Mouse (Mus musculus) embryonic facial prominence, embryonic 14.5 days (tissue): Measurements from ENCODE around the gene Slbp. TPM values are rescaled to one million over a fixed set of nuclear protein-coding genes. Genes with fewer than 3 reads are reported as not detected.

ENCODE experiments used
- ATAC-seq: fragments of 200-750 bp; cut with Nextera tagmentation; 2 replicates; pipeline ENCODE4 v1.8.0; 2017; ENCODE audit warnings: low read depth, moderate number of reproducible peaks, moderate TSS enrichment
- DNase-seq: peaks from one replicate; pipeline ENCODE4 v3.0.0-alpha.2; 2015; ENCODE audit warnings: low spot score
- H3K27ac ChIP-seq: fragments of 300-500 bp; sonication (generic); replicated peaks from 2 replicates; pipeline ENCODE4 v1.5.1; 2014; ENCODE audit warnings: low read depth, mild to moderate bottlenecking, low read length, moderate library complexity
- H3K27me3 ChIP-seq: fragments of 300-500 bp; sonication (generic); replicated peaks from 2 replicates; pipeline ENCODE4 v1.6.1; 2014; ENCODE audit warnings: low read length; ENCODE audit not compliant: control insufficient read depth, insufficient read depth
- H3K36me3 ChIP-seq: fragments of 300-500 bp; sonication (generic); 2 replicates; pipeline ENCODE4 v1.6.1; 2014; ENCODE audit warnings: low read length, mixed read lengths; ENCODE audit not compliant: control insufficient read depth, insufficient read depth
- H3K4me1 ChIP-seq: fragments of 300-500 bp; sonication (generic); 2 replicates; pipeline ENCODE4 v1.6.1; 2014; ENCODE audit warnings: antibody characterized with exemption, low read length; ENCODE audit not compliant: control insufficient read depth, insufficient read depth
- H3K4me2 ChIP-seq: fragments of 300-500 bp; sonication (generic); 2 replicates; pipeline ENCODE4 v1.6.1; 2014; ENCODE audit warnings: low read depth, mild to moderate bottlenecking, low read length, moderate library complexity, mixed read lengths
- H3K4me3 ChIP-seq: fragments of 300-500 bp; sonication (generic); 2 replicates; pipeline ENCODE4 v1.5.1; 2014; ENCODE audit warnings: low read depth, mild to moderate bottlenecking, low read length
- H3K9ac ChIP-seq: fragments of 300-500 bp; sonication (generic); 2 replicates; pipeline ENCODE4 v1.6.1; 2014; ENCODE audit warnings: low read depth, mild to moderate bottlenecking, low read length, moderate library complexity, mixed read lengths
- H3K9me3 ChIP-seq: fragments of 300-500 bp; sonication (generic); 2 replicates; pipeline ENCODE4 v1.6.1; 2016; ENCODE audit warnings: low read length; ENCODE audit not compliant: control insufficient read depth
- WGBS: fragments of 180-500 bp; shearing (Covaris S2); extraction: QIAGEN DNeasy Blood & Tissue Kit; methylation state at CpG from one replicate; pipeline ENCODE4 v1.1.7; 2014; 5-methylcytosine and 5-hydroxymethylcytosine counted together
- polyA plus RNA-seq: library from polyadenylated mRNA; unstranded; fragments of >200 nt; fragmentation: Nextera tagmentation; extraction: Ambion mirVana; gene quantifications from 2 replicates; pipeline ENCODE4 v1.2.1, GENCODE M21; 2014

Slbp gene
- polyA plus RNA-seq, 1 experiment from 2014 or later, result 188 TPM

DNA sequence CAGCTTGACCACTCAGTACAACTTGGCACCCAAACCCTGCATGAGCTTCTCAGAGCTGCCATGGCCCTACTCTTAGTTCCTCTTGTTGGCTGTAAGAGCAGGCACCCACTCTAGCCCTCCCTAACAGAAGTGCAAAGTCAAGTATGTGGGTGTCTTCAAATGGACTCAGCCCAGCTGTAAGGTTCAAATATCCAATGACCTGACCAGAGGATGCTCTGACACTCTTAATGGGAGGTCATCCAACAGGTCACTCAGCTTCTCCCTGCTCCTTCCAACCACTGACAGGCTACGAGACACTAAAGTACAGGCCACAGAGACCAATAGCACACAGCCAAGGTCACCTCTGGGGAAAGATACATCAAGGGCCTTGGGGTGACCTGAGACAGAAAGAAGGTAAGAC lies 43.1 kb downstream of the Slbp start:
- Histone ChIP-seq H3K27ac (no peak overlapping the region), H3K4me1 (no peaks in the 10 kb centered on the region), H3K9me3 (no peaks in the 10 kb centered on the region), H3K4me3 (no peak overlapping the region), H3K36me3 (peaks cover 82% of the 10 kb centered on the region), H3K9ac (no peak overlapping the region), H3K4me2 (no peak overlapping the region), H3K27me3 (no peaks in the 10 kb centered on the region)
- WGBS, result 82% methylated on average over 1 of the region's 1 CpGs
- DNase-seq, result no peak
- ATAC-seq, result no peak

DNA sequence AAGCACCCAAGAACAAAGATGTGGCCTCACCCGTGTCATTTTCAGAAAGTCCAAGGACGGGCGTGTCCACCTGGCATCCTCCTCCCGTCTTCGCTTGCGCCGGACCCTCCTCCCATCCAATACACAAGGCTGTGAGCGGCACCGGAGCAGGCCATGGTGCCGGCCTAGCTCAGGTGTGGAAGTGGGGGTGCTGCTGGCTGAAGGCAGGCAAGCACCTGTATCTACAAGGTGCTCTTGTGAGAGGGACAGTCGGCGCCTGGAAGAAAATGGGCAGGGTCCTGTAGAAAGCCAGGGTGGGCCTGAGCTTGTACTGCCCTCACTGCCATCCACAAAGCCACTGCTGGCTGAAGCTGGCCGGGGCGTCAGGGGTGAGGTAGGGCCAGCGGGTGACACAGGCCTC lies 44.9 kb downstream of the Slbp start:
- ATAC-seq, result no peak
- WGBS, result 90% methylated on average over 15 of the region's 15 CpGs
- Histone ChIP-seq H3K36me3 (peaks cover 78% of the 10 kb centered on the region), H3K4me3 (no peak overlapping the region), H3K27ac (no peak overlapping the region), H3K27me3 (no peaks in the 10 kb centered on the region), H3K9me3 (no peaks in the 10 kb centered on the region), H3K4me1 (no peaks in the 10 kb centered on the region), H3K9ac (no peak overlapping the region), H3K4me2 (no peak overlapping the region)
- DNase-seq, result no peak

DNA sequence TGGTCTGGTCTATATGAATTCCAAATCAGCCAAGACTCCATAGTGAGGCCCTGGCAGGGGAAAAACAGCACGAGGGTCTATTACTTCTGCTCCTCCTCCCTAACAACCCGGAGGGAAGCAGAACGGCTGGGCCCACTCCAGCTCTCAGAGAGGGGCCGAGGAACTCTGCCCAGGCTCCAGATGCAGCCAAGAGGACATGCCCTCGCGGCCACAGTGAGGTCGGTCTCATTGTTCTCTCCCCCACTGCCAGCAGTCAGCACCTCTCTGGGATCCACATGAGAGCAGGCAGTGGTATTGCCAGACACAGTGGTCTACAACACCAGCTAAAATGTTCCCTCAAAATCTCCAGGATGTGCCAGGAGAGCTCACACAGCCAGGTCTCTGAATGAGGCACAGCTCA lies 45.7 kb downstream of the Slbp start:
- no peak for ATAC-seq

DNA sequence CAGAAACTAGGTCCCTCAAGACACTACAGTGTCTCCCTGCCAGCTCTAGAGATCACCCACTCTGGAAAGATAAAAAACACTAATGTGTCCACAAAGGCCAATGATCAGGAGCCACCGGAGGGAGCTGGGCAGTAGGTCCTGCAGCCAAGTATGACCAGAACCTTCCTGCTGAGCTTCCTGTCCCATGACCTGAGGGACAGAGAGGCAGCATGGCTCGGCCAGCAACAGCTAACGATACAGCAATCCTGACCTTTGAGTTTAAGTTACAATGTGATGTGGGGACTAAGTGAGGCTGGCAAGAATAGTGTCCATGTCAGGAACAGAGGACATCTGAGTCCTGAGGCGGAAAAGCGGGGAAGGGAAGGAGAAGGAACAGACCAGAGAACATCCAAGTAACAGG lies 47.1 kb downstream of the Slbp start:
- ATAC-seq, result no peak
- Histone ChIP-seq H3K9ac (no peak overlapping the region), H3K27ac (no peak overlapping the region), H3K4me2 (no peak overlapping the region), H3K36me3 (peaks cover 71% of the 10 kb centered on the region), H3K9me3 (no peaks in the 10 kb centered on the region), H3K4me3 (no peak overlapping the region), H3K4me1 (no peaks in the 10 kb centered on the region), H3K27me3 (no peaks in the 10 kb centered on the region)
- DNase-seq, result no peak
- WGBS, result 88% methylated on average over 5 of the region's 5 CpGs

More for the DNA sequence above, 45.7 kb downstream of the Slbp start:
- H3K27me3 ChIP-seq, result no peaks in the 10 kb centered on the region
- no peak overlapping the region for H3K9ac ChIP-seq
- no peaks in the 10 kb centered on the region for H3K9me3 ChIP-seq
- no peaks in the 10 kb centered on the region for H3K4me1 ChIP-seq
- no peak overlapping the region for H3K4me2 ChIP-seq
- WGBS, result 81% methylated on average over 7 of the region's 7 CpGs
- peaks cover 74% of the 10 kb centered on the region for H3K36me3 ChIP-seq
- no peak overlapping the region for H3K4me3 ChIP-seq
- no peak overlapping the region for H3K27ac ChIP-seq
- DNase-seq, result no peak

DNA sequence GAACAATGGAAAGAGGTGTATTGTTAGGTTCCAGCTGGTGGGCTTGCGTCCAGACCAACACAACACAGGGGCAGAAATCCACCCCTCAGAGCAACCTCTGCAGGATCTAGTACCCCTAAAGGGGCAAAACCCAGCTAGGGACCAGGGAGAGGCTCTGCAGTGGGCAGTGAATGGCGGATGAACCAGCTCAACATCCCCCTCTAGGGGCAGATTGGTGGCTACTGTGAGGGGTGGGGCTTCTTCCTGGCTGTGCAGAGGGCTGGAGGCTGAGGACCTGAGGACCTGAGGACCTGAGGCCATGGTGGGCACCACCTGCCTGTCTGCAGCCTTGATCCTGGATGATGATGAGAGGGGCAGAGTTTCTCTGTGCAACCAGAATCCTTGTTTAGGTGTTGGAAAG lies 58.8 kb downstream of the Slbp start:
- Histone ChIP-seq H3K9ac (no peak overlapping the region), H3K36me3 (no peaks in the 10 kb centered on the region), H3K4me3 (no peak overlapping the region), H3K4me2 (no peak overlapping the region), H3K27me3 (no peaks in the 10 kb centered on the region), H3K4me1 (no peaks in the 10 kb centered on the region), H3K9me3 (no peaks in the 10 kb centered on the region), H3K27ac (no peak overlapping the region)
- 53% methylated on average over 2 of the region's 2 CpGs for WGBS
- ATAC-seq (no peak), DNase-seq (no peak)

DNA sequence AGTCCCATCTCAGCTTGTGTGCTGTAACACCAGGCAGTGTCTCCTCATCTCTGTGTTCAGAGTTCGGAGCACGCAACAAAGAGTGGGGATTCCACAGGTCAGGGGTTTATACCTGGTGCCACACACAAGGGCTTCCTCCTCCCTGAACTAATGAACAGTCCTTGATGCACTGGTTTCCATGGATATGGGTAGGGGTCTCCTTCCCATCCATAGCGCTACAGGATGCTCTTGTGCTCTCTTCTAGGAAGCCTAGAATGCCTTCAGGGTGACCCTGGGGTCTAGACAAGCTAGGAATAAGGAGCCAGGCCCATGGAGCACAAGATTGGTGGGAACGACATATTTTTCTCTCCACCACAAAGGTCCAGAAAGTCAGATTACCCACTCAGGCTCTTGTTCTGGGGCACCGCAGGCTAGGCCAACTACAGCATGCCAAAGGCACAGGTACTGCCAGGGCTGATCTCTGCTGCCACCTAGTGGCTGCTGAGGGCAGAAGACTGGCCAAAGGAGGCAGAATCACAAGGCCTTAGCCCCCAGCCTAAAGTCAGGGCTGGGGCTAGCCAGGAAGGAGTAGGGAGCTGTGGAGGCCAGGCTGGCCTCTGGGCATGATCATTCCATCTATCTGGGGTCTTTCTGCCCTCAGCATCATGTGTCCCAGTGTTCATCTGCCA lies 63.0 kb downstream of the Slbp start:
- ATAC-seq (peak; percentile 79), DNase-seq (peak; percentile 76)
- WGBS, result 68% methylated on average over 5 of the region's 5 CpGs
- Histone ChIP-seq H3K4me3 (no peak overlapping the region), H3K4me2 (no peak overlapping the region), H3K9me3 (no peaks in the 10 kb centered on the region), H3K27ac (no peak overlapping the region), H3K4me1 (no peaks in the 10 kb centered on the region), H3K9ac (no peak overlapping the region), H3K36me3 (no peaks in the 10 kb centered on the region), H3K27me3 (no peaks in the 10 kb centered on the region)

DNA sequence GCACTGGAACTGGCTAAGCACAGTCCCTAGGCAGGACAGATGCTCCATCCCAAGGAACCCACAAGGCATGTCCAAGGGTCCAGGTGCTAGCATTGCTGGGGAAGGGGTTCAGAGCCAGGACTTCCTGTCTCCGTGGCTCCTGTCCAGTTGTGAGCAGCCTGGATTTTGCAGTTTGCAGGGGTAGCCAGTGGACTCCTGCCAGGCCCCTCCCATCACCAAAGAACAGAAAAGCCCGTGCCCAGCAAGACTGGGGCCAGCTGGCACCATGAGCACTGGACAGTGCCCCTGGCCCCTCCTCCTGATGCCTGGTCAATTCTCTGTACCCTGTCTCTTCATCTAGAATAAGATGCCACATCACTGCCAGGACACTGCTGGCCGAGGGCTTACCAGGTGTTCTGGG lies 64.3 kb downstream of the Slbp start:
- Histone ChIP-seq H3K4me3 (no peak overlapping the region), H3K9me3 (no peaks in the 10 kb centered on the region), H3K27me3 (no peaks in the 10 kb centered on the region), H3K27ac (no peak overlapping the region), H3K9ac (no peak overlapping the region), H3K4me2 (no peak overlapping the region), H3K4me1 (no peaks in the 10 kb centered on the region), H3K36me3 (no peaks in the 10 kb centered on the region)
- DNase-seq (no peak), ATAC-seq (no peak)
- 81% methylated on average over 3 of the region's 3 CpGs for WGBS

DNA sequence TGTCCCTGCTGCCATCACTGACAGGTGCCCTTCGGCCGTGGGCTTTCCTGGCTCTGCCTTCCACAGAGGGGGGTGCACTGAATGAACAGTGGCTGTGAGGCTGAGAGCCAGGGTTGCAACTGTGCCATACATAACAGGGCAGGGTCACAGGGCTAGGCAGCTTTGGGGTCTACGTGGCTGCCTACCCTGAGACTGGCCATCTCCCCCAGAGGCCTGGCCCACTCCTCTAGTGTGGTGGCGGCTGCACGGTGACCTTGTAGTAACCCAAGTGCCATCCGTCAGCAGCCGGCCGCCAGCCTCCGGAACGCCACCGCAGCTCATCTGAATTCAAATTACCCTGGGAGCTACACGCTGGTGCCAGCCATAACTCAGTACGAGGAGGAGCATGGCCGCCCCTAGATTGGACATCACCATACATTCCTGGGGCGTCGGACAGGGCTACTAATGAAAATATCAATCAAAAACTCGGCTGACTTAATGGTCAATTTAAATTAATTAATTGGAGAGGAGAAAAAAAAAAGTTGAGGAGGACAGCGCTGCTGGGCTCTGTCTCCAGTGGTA lies 64.8 kb downstream of the Slbp start:
- WGBS, result 80% methylated on average over 16 of the region's 18 CpGs
- no peaks in the 10 kb centered on the region for H3K36me3 ChIP-seq
- ATAC-seq (no peak), DNase-seq (no peak)
- no peaks in the 10 kb centered on the region for H3K27me3 ChIP-seq
- no peaks in the 10 kb centered on the region for H3K9me3 ChIP-seq
- no peaks in the 10 kb centered on the region for H3K4me1 ChIP-seq
- no peak overlapping the region for H3K4me3 ChIP-seq
- no peak overlapping the region for H3K9ac ChIP-seq
- no peak overlapping the region for H3K4me2 ChIP-seq
- H3K27ac ChIP-seq, result no peak overlapping the region
